In the genomic region with DNA sequence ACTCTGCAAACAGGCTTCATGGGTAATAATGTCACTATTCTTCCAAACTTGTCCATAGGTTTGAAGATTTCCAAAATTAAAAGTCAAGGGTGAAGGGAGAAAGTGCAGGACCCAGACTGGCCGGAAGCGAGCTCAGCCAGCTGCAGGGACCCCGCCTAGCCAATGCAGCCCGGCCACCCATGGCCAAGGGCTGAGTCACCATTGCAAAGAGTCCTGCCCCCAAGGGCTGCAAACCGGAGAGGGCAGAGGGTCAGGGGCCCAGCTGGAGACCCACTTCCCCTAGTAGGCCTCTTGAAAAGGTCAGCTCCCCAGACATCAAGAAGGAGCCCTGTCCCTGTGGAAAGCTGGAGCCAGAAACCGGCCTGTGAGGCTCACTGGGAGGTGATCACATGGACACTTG, we compare ENCODE assay signal across 15 mouse cellular contexts.
"Had no signal": no experiment of that assay in that cellular context is flagged by ENCODE, and none has a peak within 500 bp of the region (broad histone marks: within the 10 kb centered on the region; RNA-seq: fewer than 3 reads in every experiment).

No protein-coding gene starts in this region.

- H3K4me2 ChIP-seq: limb, embryonic 13.5 days; midbrain, embryonic 12.5 days; neural tube, embryonic 13.5 days; stomach, embryonic 15.5 days had no signal

- ATAC-seq: lung, postnatal 0 days; midbrain, embryonic 16.5 days had no signal

- DNase-seq: kidney, adult 9 months; left cerebral cortex, postnatal 4 days; lung, adult 18-20 months; lung, postnatal 4 days; retina, postnatal 1 day; thymus, adult 2 months; thymus, postnatal 25 days had no signal

- H3K9me3 ChIP-seq: limb, embryonic 13.5 days; midbrain, embryonic 12.5 days; neural tube, embryonic 13.5 days; stomach, embryonic 15.5 days had no signal

- H3K27ac ChIP-seq: kidney, postnatal 0 days; limb, embryonic 13.5 days; liver, embryonic 14.5 days; midbrain, embryonic 12.5 days; neural tube, embryonic 13.5 days; stomach, embryonic 15.5 days had no signal

- H3K9ac ChIP-seq: limb, embryonic 13.5 days; liver, embryonic 14.5 days; midbrain, embryonic 12.5 days; neural tube, embryonic 13.5 days; stomach, embryonic 15.5 days had no signal

- H3K4me1 ChIP-seq: midbrain, embryonic 12.5 days; stomach, embryonic 15.5 days had no signal

- H3K27me3 ChIP-seq: limb, embryonic 13.5 days; stomach, embryonic 15.5 days had no signal

- H3K36me3 ChIP-seq: limb, embryonic 13.5 days; midbrain, embryonic 12.5 days; neural tube, embryonic 13.5 days; stomach, embryonic 15.5 days had no signal

- H3K4me3 ChIP-seq: limb, embryonic 13.5 days; midbrain, embryonic 12.5 days; neural tube, embryonic 13.5 days; stomach, embryonic 15.5 days had no signal
